Mouse (Mus musculus) mesoderm, embryonic 11.5 days (tissue): ENCODE data around the gene Pakap.

Experiments used
- DNase-seq: peaks from one replicate; pipeline ENCODE4 v3.0.0-alpha.2; 2012; ENCODE audit warnings: low read depth, low spot score

Gene Pakap

DNA sequence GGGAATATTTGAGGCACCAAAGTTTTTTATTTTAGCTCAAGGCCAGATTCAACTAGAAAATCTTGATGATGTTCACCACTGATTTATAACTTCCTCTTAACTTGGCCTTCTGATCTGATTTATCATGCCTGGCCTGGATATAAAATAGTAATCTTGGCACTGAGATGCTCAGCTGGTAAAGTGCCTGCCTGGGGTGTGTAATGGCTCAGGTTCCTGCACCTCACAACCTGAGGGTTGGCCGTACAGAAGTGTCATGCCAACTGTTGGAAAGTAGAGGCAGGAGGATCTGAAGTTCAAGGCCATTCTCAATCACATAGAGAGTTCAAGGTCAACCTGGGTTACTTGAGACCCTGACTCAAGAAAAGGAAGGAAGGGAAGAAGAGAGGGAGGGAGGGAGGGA lies 57.3 kb downstream of the Pakap start:
- DNase-seq = no peak

DNA sequence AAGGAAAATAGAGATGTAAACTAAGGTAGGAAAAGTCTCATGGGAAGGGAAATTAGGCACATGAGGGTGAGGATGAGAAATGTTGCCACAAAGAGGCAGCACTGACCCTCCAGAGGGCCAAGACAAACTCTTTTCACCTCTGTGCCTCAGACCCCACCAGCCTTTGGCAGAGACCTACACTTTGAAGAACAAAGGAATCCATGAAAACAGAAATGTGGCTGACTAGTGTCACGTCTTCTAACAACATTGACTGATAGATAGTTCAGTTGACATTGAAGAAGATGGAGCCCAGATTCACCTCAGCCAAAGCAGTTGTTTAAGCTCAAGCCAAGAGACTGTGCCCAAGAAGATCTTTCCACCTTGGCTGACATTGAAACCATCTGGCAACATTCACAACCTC lies 57.8 kb downstream of the Pakap start:
- DNase-seq = no peak

DNA sequence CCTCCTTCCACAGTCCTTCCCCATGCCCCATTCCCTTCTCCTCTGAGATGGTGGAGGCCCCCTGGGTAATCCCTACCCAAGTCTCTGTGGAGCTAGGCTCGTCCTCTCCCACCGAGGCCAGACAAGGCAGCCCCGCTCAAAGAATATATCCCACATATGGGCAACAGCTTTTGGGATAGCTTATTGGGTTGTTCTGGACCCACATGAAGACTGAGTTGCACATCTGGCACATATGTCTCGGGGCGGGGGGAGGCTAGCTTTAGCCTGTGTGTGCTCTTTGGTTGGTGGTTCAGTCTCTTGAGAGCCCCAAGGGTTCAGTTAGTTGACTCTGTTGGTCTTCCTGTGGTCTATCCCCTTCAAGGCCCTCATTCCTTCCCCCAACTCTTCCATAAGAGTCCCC lies 58.9 kb downstream of the Pakap start:
- DNase-seq = no peak

DNA sequence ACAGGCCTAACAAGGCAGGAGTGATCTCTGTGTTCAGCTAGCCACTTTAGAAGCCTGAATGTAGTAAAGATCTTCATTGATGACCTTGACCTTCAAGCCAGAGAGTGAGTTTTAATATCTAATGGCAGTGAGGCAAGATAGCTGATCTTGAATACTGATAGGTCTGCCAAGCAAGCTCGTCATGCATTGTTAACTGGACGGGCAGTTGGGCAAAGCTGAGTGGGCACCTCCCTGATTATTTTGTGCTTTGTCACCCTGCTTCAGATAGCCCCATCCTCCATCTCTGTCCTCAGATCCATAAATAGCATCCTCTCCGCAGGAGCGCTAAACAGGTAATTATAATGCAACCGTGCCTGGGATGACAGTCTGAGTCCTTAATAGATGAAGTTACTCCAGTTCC lies 64.4 kb downstream of the Pakap start:
- DNase-seq = no peak

DNA sequence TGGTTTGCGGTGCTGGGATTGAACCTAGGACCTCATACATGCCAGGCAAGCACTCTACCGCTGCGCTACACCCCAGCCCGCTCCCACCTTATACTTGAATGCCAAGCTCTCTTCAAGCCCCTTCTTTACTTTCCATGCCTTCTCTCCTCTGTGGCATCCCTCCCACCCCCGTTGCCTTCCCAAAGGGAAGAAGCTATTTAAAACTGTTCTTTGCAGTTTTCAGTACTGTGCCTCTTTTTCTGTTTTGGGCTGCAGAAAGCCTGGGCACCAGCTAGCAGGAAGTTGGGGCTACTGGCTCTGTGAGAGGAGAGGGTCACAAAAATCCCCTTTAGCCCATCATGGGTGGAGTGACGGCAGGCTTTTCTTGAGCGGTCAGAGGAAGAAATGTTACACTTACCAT lies 65.1 kb downstream of the Pakap start:
- DNase-seq = no peak

DNA sequence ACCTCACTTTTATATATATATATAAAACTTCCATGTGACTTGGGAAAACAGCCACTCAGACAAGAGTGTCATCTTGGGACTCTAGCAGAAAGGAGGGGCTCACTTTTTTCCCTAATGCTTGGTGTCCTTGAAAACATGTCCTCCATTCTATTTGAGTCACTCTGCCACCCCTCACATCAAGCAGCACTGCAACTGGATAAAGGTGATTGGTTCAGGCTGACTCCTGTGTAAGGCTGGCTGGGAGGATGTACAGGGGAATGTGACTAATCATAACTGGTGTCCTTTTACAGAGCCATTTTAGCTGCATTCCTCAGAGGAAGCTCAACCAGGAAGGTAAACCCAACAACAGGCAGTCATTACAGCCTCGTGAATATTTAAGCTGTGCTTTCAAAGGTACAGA lies 67.0 kb downstream of the Pakap start:
- no peak for DNase-seq

DNA sequence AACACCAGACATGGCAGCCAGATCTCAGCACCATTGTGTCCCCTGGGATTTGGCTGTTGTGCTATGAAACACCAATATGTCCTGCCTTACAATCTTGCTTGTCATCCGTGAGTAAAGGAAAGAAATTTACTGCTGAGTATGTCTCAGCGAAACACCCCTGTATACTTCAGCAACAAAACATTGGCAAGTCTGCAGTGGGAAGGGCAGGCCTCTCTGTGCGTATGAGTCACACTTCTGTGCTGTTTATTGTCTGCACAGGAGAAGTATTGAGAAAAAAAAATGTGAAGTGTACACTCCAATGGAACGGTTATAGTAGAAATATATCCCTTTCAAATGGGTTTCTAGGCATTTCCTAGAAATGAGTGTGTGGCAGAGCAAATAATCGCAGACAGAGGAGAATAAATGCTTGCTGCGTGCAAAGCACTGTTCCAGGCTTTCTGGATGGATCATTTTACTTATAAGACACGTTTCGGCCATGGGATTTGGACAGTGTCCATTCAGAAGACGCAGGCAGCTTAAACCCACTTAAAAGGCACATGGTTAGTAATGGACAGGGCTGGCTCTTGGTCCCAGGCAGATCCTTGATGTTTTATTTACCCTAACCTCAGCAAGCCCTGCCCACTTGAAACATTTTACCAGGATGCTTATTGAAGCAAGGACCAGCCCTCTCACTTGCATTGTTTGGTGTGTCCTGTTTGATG lies 69.0 kb downstream of the Pakap start:
- DNase-seq = no peak

DNA sequence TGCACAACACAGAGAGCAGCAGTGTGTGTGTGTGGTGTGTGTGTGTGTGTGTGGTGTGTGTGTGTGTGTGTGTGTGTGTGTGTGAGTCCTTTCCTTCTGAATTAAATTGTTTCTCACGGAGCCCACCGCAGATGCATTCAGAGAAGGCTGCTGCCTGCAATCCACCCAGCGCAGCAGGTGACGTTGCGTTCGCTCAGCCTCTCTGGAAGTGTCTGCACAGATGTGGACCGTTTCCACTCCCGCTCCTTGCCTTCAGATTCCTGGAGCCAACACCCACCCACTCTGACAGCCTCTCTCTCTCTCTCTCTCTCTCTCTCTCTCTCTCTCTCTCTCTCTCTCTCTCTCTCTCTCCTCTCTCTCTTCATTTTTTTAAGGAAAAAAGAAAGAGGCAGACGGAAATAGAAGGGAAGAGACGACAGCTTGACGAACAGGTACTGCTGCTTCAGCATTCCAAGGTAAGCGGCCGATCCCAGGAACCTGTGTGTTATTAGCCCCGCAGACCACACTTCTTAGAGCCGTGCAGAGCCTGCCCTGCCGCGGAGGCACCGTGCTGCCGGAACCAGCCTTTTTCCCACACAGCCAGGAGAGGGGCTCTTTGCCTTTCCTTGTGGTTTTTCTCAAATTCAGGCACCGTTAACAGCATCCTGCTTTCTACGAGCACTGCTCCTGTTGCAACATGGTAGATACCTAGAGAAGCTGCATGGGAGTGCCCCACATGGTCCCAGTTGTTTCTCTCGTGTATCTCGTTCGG lies 69.8 kb downstream of the Pakap start:
- DNase-seq = peak; percentile 46

DNA sequence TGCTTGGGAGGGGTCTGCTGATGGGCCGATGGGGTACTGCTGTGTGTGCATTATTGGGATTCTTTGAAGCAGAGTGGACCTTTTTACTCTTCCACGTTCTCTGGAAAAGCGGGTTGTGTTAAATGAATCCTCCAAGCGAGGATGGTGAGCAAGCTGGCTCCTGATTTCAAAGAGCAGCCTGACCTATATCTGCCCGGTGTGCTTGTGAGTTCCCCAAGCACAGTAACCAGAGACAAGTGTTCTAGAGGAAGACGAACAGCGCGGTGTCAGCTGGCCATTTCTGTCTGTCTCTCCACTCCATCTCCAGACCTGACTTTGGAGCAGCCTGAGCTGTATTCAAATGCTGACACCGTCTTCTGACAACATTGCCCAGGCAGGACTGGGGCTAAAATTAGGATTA lies 71.0 kb downstream of the Pakap start:
- DNase-seq = no peak

DNA sequence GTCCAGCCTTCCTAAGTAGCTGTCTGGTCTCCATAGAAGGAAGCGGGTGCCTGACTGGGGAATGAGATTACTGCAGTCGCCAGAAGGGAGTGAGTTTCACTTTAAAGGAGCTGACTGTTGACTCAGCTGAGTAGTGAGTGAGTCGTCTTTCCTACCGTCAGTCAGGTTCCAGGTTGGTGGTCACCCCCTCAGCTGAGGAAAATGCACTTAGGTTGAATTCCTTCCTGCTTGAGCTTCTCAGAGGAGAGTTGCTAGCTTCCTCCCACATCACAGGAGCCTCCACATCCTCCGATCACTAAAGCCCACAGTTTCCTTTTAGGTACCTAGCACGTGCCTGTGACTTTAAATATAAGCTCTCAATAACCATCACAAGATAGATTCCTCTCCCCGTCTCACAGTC lies 72.2 kb downstream of the Pakap start:
- no peak for DNase-seq

DNA sequence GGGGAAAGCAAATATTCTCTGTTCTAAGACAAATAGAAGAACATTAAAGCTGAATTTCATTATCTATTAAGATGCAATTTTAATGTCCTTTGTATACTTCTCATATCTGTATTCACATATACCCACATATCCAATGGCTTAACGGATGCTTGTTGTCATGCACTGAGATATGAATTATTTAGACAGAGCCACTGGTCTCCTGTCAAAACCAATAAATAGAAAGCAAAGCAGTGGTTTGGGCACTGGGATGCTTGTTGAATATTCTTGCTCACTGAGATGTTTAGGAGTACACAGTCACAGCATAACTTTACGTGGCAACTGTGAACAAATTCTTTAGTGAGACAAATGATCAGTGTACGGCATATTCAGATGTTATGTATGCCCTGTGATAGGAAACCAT lies 73.0 kb downstream of the Pakap start:
- DNase-seq = no peak

DNA sequence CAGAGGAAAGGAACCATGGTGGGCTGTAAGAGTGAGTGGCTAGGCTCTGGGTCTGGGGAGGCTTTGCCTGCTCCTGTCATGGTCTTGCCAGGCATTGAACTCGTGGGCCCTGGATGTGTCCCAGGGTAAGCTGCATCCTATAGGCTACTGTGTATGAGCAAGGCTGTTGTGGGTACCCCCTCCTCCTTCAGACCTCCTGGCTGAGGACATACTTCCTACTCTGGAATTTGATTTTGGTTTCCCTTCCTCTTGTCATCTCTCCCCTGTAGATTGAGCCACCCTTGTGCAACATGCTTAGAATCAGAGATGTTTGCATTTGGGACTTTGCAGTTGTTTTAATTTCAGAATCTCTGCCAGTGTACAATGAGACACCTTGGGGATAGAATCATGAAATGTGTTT lies 83.0 kb downstream of the Pakap start:
- DNase-seq = no peak

DNA sequence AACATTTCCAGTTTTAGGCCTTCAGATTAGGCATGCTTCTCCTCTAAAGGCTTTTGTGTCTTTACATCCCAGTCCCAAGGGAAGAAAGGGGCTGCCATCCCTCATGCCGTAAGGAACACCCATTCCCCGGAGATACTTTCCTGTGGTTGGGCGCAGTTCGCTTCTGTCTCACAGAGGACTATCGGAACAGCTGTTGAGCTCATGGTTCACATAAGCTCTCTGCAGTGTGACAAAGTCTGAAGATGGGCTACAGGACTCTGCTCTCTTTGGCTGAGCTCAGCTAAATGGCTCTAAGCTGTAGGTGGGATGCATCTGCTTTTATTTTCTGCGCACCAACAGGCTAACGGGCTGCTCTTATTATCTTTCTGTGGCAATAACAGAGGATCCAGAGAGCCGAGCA lies 83.6 kb downstream of the Pakap start:
- no peak for DNase-seq

DNA sequence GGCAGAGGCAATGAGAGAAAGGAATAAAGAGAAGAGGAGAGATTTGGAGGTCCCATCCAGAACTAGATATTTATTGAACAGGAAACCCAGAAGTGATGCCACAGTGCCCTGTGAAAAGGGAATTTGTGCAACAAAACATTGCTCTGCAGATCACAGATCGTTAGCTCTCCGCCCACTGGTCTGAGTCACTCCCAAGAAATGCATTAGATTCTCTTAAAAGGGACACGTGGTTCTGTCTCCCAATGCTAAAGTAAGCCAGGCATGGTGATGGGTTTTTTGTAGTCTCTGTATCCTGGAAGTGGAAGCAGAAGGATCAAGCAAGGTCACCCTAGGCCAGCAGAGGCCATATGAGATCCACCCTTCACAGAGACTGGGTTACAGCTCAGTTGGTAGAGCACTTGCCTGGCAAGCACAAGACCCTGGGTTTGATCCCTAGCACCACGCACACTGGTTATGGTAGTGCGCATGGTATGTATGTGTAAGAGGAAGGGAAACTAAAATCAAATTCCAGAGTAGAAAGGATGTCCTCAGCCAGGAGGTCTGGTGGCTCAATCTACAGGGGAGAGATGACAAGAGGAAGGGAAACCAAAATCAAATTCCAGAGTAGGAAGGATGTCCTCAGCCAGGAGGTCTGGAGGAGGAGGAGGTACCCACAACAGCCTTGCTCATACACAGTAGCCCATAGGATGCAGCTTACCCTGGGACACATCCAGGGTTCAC lies 84.4 kb downstream of the Pakap start:
- DNase-seq = no peak

DNA sequence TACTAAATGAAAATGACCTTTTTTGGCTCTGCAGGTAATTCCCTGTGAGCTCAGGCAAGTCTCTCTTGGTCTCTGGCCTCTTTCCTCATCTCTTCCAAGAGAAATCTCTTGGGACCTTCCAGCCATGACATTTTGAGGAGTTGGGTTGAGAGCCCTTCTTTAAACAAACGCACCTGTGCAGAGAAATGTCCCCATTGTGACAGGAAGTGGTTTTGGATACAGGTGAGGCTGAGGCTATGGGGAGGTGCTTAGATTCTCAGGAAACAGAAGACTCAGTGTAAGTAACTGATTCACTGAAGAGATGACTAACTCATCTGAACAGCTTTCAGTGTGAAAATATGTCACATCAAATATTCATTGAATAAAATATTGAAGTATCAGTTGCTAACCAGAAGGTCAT lies 88.0 kb downstream of the Pakap start:
- DNase-seq = no peak

DNA sequence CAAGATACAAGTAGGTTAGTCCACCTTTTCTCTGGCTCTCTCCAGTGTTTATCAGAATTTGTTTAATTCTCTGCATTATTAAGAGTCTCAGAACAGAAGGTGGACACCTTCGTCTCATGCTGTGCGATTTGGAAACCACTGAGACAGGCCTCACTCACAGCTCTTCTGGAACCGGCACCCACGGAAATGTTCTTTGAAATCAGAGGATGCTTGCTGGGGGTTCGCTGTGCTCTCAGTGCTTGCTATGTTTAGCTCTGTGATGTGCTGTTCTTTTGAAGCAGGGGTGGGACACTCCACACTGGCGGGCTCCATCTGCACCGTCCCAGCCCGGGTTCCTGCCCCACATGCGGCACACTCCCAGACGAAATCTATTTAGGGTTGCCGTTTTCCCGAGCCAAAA lies 88.4 kb downstream of the Pakap start:
- no peak for DNase-seq

DNA sequence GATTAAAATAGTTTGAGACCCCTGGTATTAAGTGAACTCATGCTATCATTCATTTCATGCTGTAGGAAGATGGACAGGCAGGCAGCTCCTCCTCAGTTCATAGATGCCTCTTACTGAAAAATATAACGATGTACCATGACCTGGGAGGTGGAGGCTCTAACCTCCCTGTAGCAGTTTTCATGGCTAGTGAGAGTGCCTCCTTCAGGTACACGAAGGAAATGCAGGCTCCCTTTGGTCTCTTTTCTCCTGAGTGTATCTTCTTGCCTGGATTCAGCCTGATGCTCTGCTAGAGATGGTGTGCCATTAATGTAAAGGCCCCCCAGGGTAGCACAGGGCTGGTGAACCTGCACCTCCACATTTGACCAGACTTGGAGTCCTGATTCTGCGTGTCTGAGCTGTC lies 88.9 kb downstream of the Pakap start:
- no peak for DNase-seq

DNA sequence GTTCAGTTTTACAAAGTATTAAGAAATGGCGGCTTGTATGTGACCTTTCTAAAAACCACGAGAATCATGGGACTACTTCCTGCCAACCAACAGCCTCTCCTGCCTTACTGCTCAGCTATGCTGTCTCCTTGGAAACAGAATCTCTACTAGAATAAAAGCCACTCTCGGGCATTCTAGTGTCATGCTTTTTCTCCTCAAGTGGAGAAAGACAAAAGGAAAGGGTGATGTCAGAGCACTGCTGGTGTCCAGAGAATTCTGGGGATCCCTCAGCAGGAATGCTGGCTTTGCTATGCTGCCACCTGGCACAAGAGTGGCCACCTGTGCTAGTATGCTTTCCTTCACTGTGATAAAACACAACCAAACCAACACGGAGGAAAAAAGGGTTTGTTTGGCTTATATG lies 92.5 kb downstream of the Pakap start:
- peak; percentile 58 for DNase-seq

DNA sequence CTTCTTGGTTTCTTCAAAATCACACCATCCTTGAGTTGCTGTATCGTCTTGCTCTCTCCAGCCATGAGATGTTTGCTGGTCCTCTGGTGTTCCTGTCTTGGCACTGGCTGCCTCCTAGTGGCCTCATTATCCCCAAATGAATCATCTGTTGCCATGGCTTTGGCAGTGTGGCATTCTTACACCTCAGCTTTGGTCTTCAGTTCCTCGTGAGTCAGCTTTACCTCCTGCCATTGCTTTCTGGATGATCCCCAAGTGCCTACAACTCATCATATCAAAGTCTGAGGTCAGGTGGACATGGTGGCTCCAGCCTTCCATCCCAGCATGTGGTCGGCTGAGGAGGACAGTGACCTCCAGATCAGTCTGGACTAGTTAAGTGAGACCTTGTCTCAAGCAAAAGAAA lies 98.1 kb downstream of the Pakap start:
- DNase-seq = no peak

DNA sequence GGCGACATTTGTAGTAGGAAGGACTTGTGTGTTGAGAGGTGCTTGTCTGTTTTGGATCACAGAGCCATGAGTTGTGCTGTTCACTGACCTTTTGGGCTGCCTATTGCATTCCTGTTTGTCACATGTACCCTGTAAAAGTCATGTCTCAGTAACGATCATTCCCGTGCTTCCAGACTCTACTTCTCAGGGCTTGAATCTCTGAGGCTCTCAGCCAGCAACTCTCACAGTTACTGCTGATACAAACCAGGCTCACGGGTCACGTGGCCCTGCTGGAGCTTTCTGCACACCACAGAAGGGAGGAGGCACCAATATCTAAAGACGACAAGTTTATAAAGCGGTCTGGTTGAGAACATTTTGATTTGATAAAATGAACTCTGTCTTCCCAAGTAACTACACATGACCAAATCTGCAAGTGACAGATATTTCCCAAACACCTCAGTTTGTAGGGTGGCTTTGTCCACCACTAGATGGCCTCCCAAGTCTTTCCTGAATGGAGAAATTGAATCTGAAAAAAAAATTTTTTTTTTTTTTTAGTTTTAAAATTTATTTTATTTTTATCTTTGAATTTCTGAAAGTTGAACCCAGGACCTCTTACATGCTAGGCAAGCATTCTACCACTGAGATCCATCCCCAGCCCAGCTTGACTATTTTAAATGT lies 103.0 kb downstream of the Pakap start:
- DNase-seq = no peak

DNA sequence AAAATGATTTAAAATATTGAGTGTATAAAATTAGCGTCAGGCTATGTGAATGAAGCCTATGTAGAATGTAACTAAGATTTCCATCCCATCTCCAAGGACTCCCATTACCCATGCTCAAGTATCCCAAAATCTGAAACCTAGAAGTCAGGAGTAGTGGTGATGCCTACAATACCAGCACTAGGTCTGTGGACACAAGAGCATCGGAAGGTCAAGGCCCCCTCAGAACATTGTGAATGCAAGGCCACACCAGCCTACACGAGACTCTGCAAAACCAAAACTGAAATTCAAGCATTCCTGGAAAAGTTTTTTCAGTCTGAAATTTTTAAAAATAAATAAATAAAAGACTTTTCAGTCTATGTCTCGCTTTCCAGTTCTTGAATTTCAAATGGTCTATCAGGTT lies 104.6 kb downstream of the Pakap start:
- DNase-seq = no peak
